Mouse (Mus musculus) c-Kit-positive CD71-negative TER-119-negative erythroid progenitor cells, embryonic 14.5 days (primary cell): ENCODE measurements at regions not wholly inside any gene's neighbourhood (a gene's known extent, or its start where the extent isn't known, plus 50 kb on each side); places are given as distances from the start of the nearest gene placed in this dataset.

Source experiments
- DNase-seq: peaks from one replicate; pipeline ENCODE4 v3.0.0-alpha.2; 2013; ENCODE audit warnings: low read depth

- DNase-seq = peak; percentile 34
Observed at GRCm38 (mm10) chr9:71358961-71359360, 126.8 kb downstream of the Polr2m start.

GRCm38 (mm10) chr9:71355721-71356120 is 130.0 kb downstream of the Polr2m start:
- DNase-seq = no peak
